Mouse (Mus musculus) gastrocnemius, postnatal 36 days (tissue): ENCODE results near the gene Rnf167. TPM values are rescaled to one million over a fixed set of nuclear protein-coding genes. Genes with fewer than 3 reads are reported as not detected.
A peak's percentile ranks its signal among the peaks of the same experiment; 100 is the strongest.

Source experiments
- DNase-seq, 2 experiments: peaks; one replicate each; pipeline ENCODE4 v3.0.0; 2022
- intact Hi-C: fragments of 180-260 bp; cut with DNase I; formaldehyde crosslinking; loops from one replicate; pipeline ENCODE4 v1.15.1; 2025
- total RNA-seq, 2 experiments: library from RNA; stranded (reverse); gene quantifications; 2 replicates each; pipeline ENCODE4 v1.2.3; 2021

The Rnf167 gene
- total RNA-seq, 2 experiments from 2014 or later, result 27.3 to 33.8 TPM

DNA sequence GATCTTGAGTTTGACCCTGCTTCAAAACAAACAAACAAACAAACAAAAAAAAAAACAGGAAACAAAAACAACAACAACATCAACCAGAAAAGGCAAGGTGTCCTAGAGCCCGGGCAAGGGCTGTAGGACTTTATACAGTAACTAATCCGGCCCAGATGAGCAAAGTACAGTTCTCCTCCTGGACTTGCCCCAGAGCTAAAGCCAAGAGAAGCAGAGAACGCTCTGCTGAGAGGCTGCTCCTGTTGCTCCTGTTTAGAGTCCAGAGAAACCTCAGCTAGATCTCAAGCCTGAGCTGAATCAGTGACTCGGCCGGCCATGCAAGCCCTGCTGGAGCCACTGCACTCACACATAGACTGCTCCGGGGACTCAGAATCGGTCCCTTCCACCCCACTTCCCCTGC lies 16.9 kb upstream of the Rnf167 start:
- no peak for DNase-seq
- intact Hi-C loops, result no loop called here

DNA sequence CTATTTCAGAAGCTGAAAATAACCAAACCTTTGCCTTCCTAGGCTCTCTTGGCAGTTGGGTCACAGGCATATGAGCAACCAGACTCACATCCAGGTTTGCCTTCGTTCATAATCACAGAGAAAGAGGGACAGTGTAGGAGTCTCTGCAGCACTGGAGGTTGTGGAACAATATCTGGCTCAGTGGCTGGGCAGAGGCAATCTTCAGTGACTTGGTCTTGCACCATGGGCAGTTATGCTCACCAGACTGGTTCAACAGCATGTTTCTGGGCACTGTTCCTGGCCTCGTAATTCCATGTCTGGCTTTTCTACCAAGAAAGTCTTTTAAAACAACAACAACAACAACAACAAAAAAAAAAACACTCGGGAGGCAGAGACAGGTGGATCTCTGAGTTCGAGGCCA lies 11.4 kb upstream of the Rnf167 start:
- intact Hi-C loops, result no loop called here
- DNase-seq, result no peak

DNA sequence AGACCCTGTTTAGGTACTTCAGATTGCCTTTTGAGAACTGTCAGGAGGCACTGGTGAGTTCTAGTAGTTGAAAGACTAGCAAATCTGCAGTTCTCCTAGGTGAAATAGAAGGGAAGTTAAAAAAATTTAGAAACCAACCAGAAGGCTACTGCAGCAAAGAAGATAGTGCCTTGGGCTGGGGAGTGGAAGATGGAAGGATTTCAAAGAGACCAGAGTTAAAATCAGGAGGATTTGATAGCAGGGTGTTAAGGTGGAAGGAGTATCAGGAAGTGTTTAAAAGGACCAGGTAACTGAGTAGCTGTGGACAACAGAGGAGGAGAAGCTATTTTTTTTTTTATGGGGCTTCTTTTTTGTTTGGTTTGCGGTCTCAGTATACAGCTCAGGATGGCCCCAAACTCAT lies 9.3 kb upstream of the Rnf167 start:
- intact Hi-C loops, result no loop called here
- DNase-seq, result no peak

DNA sequence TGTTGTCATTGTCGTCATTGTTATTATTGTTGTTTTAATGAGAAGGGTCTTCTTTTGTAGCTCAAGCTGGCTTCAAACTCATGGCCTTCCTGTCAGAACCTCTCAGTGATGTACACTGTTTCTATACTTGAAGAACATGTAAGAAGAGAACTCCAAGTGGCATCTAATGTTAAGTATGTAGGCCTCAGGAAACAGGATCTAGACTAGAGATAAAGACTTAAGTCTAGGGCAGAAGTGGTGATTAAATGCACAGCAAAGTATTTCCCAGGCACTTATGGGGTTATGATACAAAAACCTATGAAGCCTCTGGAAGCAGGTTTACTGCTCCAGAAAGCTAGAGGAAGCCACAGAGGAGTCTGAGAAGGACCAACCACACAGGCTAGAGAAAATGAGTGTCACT lies 8.7 kb upstream of the Rnf167 start:
- intact Hi-C loops, result no loop called here
- no peak for DNase-seq

DNA sequence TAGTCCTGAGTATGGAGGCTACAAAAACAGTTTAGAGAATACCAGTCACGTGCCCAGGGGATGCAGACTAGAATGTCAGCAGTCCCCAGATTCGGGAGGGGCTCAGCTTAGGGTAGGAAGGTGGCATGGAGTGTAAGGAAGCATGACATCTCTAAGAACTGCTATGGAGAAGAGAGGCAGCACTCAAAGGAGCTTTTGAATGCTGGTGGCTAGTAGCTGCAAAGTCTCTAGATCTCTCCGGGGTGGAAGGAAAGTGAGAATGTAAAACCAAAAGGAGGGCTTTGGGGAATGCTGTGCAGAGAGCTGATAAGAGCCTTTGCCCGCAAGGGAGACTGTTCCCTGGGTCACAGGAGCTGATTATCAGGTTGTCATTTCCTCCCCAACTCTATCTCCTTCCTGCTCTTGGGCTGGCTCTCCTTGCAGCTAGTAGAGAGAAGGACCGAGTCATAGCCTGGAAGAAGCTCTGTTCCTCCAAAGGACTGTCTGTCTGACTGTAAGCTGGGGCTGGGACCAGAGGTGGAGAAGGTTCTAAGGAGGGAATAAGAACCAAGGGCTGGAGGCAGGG lies 8.2 kb upstream of the Rnf167 start, which contains the start of gene Gp1ba:
Gp1ba (plus strand) TSS at position 409 of the 565 bp plus-strand sequence.
- DNase-seq, result no peak
- intact Hi-C loops, result no loop called here

DNA sequence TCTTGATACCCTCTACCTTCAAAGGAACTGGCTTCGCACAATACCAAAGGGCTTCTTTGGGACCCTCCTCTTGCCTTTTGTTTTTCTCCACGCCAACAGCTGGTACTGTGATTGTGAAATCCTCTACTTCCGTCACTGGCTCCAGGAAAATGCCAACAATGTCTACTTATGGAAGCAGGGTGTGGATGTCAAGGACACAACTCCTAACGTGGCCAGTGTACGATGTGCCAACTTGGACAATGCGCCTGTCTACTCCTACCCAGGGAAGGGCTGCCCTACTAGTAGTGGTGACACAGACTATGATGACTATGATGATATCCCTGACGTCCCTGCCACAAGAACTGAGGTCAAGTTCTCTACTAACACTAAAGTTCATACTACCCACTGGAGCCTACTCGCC lies 7.1 kb upstream of the Rnf167 start:
- intact Hi-C loops, result no loop called here
- DNase-seq, result no peak

DNA sequence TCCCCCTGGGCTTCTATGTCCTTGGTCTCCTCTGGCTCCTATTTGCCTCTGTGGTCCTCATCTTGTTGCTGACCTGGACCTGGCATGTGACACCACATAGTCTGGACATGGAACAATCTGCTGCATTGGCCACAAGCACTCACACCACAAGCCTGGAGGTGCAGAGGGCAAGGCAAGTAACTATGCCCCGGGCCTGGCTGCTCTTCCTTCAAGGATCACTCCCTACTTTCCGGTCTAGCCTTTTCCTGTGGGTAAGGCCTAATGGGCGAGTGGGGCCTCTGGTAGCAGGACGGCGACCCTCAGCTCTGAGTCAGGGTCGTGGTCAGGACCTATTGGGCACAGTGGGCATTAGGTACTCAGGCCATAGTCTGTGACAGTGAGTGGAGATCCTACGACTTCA lies 5.8 kb upstream of the Rnf167 start:
- no peak for DNase-seq
- intact Hi-C loops, result no loop called here

DNA sequence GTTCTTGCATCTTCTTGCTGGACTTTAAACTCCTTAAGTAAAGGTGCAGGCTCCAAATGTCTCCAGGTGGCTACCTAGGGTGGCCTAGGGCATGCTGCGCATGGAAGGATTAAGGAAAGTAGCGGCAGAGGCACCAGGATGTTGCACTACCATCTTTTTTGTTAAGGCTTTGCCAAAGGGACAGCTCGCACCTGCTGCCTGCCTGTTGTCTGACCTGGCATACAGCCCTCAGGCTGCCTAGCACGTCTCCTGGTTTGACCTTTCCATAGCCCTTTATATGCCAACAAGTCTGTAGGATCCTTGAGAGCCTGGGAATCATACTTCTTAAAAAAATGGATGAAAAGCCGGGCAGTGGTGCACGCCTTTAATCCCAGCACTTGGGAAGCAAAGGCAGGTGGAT lies 4.0 kb upstream of the Rnf167 start:
- no peak for DNase-seq
- intact Hi-C loops, result no loop called here

DNA sequence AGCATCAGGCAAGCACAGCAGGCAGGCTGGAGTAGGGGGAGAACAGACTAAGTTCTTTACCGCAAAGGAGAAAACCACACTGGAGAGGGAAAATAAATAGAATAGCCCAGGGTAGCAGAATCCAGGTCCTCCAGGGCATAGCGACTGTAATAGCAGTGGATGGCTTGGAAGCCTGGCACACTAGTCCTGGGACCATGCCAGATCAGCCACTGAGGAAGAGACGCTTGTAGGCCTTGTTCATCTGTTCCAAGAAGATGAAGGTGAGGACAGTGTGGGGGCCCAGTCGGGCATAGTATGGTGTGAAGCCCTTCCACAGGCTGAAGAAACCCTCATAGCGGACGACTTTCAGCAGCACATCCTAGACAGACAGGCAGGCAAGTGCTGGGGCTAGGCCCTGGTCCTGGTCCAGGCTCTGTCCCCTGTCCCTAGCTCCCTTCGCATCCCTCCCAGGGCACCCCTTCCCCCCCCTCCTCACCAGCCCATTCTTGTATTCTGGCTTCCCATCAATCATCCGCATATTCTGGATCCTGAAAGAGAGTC lies 2.4 kb upstream of the Rnf167 start:
- intact Hi-C loops, result no loop called here

DNA sequence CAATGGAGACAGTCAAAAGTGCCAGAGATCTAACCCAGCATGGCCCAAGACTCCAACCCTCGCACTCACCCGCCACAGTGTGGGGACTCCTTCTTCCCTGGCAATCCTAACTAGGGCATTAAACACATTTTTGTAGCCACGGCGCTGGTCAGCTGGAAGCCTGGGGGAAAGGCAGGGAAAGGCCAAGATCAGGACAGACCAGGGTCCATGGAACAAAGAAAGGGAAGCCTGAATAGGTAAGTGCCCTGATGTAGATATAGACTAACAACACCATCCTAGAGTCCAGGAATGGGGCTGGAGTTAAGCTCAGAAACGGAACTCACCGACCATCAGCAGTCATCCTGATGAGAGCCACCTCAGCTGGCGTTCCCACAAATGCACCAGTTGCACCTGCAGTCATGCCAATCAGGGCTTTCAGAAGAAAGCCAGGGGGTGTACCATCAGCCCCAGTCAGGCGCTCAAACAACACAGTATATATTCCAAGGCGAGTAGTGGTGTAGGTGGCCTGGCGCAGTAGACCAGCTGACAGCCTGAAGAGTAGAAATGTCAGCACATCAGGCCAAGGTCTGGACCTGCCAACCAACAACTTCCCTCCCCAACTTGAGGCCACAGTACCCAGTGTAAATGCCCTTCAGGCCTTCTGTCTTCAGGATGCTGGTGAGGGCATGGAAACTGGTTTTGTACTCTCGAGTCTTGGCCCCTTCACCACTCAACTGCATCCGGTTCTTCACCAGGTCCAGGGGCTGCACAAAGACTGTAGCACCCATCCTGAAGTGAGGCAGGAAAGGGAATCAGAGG lies 1.4 kb upstream of the Rnf167 start:
- no peak for DNase-seq
- intact Hi-C loops, result no loop called here

More for the DNA sequence above, 2.4 kb upstream of the Rnf167 start:
- DNase-seq, result no peak

DNA sequence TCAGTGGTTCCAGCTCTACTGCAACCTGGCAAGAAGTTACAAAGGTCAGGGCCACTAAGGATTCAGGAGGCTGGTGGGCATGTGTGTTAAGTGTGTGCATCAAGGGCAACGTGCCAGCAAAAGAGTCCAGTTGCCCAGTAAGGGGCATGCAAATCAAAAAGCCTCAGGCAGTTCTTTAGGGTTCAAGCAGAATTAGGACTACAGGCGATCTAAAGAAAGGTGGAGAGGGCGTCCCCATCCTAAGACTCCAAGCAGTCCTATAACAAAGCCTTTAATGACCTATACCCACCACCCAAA lies 828 bp upstream of the Rnf167 start:
- no peak for DNase-seq
- intact Hi-C loops, result no loop called here

DNA sequence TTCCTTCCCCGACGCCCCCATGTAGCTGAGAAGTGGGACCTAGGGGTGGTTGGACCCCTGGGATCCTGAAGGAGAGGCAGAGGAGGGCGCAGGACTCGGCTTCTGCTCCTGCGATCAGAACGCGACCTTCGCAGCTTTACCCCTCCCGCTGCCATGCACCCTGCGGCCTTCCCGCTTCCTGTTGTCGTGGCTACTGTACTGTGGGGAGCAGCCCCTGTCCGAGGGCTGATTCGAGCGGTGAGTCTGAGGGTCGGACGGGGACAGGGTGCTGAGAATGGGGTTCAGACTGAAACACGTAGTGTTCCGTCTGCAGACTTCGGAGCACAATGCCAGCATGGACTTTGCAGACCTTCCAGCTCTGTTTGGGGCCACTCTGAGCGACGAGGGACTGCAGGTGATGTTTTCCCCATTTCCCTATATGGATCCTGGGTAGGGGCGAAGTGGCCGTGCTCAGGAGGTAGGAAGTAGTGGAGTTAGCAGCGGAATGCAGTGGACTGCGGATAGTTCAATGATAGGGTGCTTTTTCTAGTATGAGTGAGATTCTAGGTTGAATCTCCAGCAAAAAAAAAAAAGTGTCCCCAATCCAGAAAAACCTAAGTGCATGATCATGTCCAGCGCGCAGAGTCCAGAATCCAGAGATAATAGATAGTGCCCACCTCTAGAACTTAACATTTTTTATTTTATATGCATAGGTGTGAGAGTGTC lies 833 bp downstream of the Rnf167 start:
- DNase-seq, result no peak
- intact Hi-C loops, result no loop called here

DNA sequence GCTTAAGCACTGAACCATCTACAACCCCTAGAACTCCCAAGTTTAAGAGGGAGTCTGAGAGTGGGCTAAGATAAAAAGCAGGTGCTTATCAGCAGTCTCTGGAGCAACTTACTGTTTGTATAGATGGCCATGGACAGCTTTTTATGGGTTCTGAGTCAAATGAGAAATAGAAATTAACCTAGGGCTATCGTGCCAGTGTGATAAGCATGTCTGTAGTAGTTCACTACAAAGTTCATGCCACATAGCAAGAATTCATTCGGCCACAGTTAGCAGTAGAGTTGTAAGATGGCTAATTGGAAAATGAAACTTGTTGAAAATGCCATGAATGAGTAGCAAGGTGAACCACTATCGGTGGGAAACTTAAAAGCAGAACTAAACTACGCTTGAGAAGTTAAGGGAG lies 1.5 kb downstream of the Rnf167 start:
- no peak for DNase-seq
- intact Hi-C loops, result no loop called here

DNA sequence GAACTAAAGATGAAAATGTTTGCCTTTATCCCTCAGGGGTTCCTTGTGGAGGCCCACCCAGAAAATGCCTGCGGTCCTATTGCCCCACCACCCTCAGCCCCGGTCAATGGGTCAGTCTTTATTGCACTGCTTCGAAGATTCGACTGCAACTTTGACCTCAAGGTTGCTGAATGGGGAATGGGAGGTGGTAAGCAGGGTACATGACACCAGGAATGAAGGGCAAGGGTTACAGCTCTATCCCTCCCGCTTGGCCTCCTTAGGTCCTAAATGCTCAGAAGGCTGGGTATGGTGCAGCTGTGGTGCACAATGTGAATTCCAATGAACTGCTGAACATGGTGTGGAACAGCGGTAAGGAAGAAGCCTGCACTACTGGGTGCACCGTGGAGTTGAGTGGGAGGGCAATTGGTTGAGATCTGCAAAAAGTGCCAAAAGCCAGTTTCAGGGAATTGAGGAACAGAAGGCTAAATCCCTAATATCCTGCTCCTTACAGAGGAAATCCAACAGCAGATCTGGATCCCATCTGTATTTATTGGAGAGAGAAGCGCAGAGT lies 2.2 kb downstream of the Rnf167 start:
- intact Hi-C loops, result no loop called here
- DNase-seq, result no peak

DNA sequence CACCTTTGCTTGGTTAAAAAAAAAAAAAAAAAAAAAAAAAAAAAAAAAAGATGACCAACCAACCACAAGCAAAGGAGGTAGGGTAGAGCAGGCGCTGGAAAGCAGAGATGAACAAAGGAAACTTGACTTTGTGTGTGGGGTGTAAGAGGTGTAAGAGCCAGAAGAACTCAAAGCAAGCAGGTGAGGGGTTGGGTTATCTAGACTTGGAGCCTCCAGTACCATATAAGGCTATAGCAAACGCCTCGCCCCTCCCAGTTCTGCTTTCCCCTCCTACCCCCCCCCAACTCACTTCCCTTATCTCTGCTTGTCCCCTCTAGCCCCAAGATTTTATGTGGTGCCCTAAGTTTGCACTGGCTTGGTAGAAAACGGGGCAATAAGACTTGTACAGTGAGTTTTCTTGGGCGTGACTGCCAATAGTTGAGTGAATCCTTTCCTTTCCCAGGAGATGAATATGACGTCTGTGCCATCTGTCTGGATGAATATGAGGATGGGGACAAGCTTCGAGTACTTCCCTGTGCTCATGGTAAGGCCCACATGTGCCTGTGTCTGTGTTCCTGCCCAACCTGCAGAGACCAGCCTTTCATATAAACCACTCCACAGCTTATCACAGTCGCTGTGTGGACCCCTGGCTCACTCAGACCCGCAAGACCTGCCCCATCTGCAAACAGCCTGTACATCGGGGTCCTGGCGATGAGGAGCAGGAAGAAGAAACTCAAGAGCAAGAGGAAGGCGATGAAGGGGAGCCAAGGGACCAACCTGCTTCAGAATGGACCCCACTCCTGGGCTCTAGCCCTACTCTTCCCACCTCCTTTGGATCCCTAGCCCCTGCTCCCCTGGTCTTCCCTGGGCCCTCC lies 3.5 kb downstream of the Rnf167 start:
- no peak for DNase-seq
- intact Hi-C loops, result loop anchor here (10.0 kb wide), 1 partner anchor 656 kb away; the partner anchor contains the start of genes Gabarap and Phf23

DNA sequence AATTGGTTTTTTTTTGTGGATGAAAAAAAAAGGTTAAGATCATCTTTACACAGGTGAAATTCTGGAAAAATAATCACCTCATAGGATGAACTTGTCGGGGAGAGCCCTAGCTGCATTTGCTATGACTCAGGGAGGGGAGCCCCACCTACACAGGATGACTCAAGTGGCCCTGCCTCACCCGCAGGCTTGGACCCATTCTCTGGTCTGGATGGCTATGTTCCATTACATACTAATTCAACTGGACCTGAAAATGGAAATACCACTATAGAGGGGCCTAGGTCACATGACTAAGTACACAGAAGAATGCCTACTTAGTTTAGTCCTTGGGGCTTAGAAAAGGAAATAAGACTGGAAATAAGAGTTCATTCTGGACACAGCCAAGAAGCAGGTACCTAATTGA lies 4.4 kb downstream of the Rnf167 start:
- DNase-seq, result peak in 1 of 2 experiments; percentile 11
- intact Hi-C loops, result loop anchor here (10.0 kb wide), 1 partner anchor 657 kb away; the partner anchor contains the start of genes Gabarap and Phf23

DNA sequence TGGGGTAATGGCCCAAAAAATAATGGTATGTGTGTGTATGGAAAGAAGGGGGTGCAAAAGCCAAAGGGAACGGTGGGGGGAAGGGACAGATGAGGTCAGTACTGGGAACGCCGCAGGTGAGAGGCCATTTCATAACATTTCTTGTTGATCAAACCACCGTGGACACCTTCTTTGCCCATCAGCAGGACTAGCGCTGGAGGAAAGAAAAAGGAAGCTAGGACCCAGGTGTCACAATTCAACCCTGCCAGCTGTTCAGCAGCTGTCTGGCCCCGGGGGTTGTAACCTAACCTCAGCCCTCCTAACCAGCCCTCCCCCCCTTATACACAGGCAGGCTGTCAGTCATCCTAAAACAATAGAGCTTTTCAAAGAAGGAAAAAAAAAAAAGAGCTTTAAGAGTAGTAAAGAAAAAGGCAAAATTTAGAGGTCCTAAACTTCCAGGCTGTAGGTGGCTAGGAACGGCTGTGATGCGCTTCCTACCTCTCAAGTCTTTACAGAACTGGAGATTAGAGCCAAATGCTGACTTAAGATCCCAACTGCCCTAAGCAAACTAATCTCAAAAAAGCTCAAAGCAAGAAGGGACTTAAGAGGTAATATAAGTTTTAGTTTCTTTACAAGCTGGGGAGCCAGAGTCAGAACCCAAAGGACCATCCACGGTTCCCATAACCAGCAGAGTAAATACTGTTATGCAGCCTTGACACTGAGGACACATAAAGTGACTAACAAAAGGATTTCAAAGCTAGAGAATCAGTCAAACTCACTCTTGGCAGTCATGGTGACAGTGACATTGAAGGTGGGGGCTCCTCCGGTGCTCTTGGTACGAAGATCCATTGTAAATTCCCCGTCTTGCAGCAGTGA lies 5.2 kb downstream of the Rnf167 start:
- intact Hi-C loops, result loop anchor here (10.0 kb wide), 1 partner anchor 657 kb away; the partner anchor contains the start of genes Gabarap and Phf23
- DNase-seq, result peak in 1 of 2 experiments; percentile 15

DNA sequence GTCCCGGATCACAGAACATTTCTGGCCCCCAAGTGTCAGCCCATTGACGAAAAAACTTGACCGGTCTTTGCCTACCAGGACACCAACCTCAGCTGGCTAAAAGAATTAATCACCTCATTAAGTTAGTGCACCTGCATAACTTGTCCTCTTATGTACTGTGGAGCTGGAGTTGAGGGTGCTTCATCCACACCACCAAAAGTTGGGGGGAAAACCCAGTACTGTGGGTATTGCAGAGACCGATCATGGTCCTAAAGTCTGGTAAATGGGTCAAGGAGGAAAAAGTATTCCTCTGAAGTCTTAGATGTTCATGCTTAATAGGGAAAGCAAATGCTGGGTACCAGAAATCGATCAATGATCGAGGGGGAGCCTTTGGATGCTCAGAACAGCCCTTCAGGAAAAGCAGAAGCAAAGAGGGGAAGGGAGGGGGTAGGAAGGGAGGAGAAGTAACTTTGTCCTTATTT lies 5.9 kb downstream of the Rnf167 start:
- no peak for DNase-seq
- intact Hi-C loops, result loop anchor here (10.0 kb wide), 1 partner anchor 658 kb away; the partner anchor contains the start of genes Gabarap and Phf23
